Mouse (Mus musculus) heart, adult 2 months (tissue): ENCODE measurements at regions not wholly inside any gene's neighbourhood (a gene's known extent, or its start where the extent isn't known, plus 50 kb on each side); places are given as distances from the start of the nearest gene placed in this dataset.

Experiments
- CTCF ChIP-seq: fragments of 200-600 bp; IDR thresholded peaks from 2 replicates; pipeline ENCODE4 v1.8.1; 2022; ENCODE audit warnings: antibody characterized with exemption, mild to moderate bottlenecking, moderate library complexity
- EP300 ChIP-seq: fragments of 200-500 bp; IDR thresholded peaks from 2 replicates; pipeline ENCODE4 v1.6.1; 2011; ENCODE audit warnings: low read depth, low read length, control low read depth; ENCODE audit not compliant: insufficient read depth
- POLR2A ChIP-seq: fragments of 200-500 bp; IDR thresholded peaks from 2 replicates; pipeline ENCODE4 v1.6.1; 2011; ENCODE audit warnings: mild to moderate bottlenecking, low read depth, low read length, control low read depth; ENCODE audit not compliant: insufficient read depth

GRCm38 (mm10) chr14:76329983-76330382 lies 84.8 kb upstream of the Tsc22d1 start:
- TF ChIP-seq CTCF (no peak), EP300 (no peak), POLR2A (no peak)
